Mouse (Mus musculus) CD4-positive, CD25-positive, alpha-beta regulatory T cell, adult 4 months (primary cell): ENCODE results near the gene Sfr1. TPM values are rescaled to one million over a fixed set of nuclear protein-coding genes. Genes with fewer than 3 reads are reported as not detected.
A peak's percentile ranks its signal among the peaks of the same experiment; 100 is the strongest.

Experiments used
- ATAC-seq: one replicate; pipeline ENCODE4 v1.8.0; 2017
- polyA plus RNA-seq, 2 experiments: library from polyadenylated mRNA; unstranded; fragments of 100-300 nt; shearing (Covaris generic); gene quantifications; one replicate each; pipeline ENCODE4 v1.2.1; 2017

Sfr1 gene
- polyA plus RNA-seq: 100 to 1,000 TPM; 144 to 161 TPM

- ATAC-seq: peak; percentile 80
These were observed at the start of gene Sfr1 for GRCm38 (mm10) chr19:47731071-47731881. Gene Sfr1 (plus strand): TSS chr19:47731682.

GRCm38 (mm10) chr19:47689592-47689991 lies 41.9 kb upstream of the Sfr1 start:
- no peak for ATAC-seq

GRCm38 (mm10) chr19:47691994-47692393 lies 39.5 kb upstream of the Sfr1 start, which contains the start of gene Col17a1:
Gene Col17a1 (minus strand): TSS chr19:47692094.
- ATAC-seq: no peak

- no peak for ATAC-seq
These were observed 35.8 kb upstream of the Sfr1 start for GRCm38 (mm10) chr19:47695725-47696124.

GRCm38 (mm10) chr19:47696411-47696810 lies 35.1 kb upstream of the Sfr1 start:
- ATAC-seq: no peak

- no peak for ATAC-seq
These were observed 34.4 kb upstream of the Sfr1 start for GRCm38 (mm10) chr19:47697067-47697466.

GRCm38 (mm10) chr19:47698266-47698665 lies 33.2 kb upstream of the Sfr1 start:
- no peak for ATAC-seq

- ATAC-seq: no peak
These were observed 31.7 kb upstream of the Sfr1 start for GRCm38 (mm10) chr19:47699743-47700142.

- ATAC-seq: no peak
These were observed 31.0 kb upstream of the Sfr1 start for GRCm38 (mm10) chr19:47700509-47700908.

GRCm38 (mm10) chr19:47705080-47705771 lies 26.3 kb upstream of the Sfr1 start:
- no peak for ATAC-seq

GRCm38 (mm10) chr19:47705772-47706309 lies 25.6 kb upstream of the Sfr1 start:
- no peak for ATAC-seq

- ATAC-seq: no peak
These were observed 21.1 kb upstream of the Sfr1 start for GRCm38 (mm10) chr19:47710376-47710775.

- ATAC-seq: no peak
These were observed 18.0 kb upstream of the Sfr1 start for GRCm38 (mm10) chr19:47713457-47713856.

- ATAC-seq: no peak
These were observed 15.3 kb upstream of the Sfr1 start for GRCm38 (mm10) chr19:47716144-47716543.

- no peak for ATAC-seq
These were observed 12.3 kb upstream of the Sfr1 start for GRCm38 (mm10) chr19:47719147-47719546.

GRCm38 (mm10) chr19:47722471-47722870 lies 9.0 kb upstream of the Sfr1 start:
- no peak for ATAC-seq

GRCm38 (mm10) chr19:47724903-47725302 lies 6.6 kb upstream of the Sfr1 start:
- no peak for ATAC-seq

GRCm38 (mm10) chr19:47725643-47726140 lies 5.8 kb upstream of the Sfr1 start:
- ATAC-seq: no peak

GRCm38 (mm10) chr19:47730691-47731070 lies 801 bp upstream of the Sfr1 start:
- peak; percentile 72 for ATAC-seq

GRCm38 (mm10) chr19:47731931-47732330 lies 449 bp downstream of the Sfr1 start:
- ATAC-seq: no peak

GRCm38 (mm10) chr19:47747072-47747471 lies 15.6 kb downstream of the Sfr1 start:
- ATAC-seq: no peak

- ATAC-seq: no peak
These were observed 17.5 kb downstream of the Sfr1 start for GRCm38 (mm10) chr19:47748950-47749349.

GRCm38 (mm10) chr19:47750391-47750790 lies 18.9 kb downstream of the Sfr1 start:
- no peak for ATAC-seq
